Mouse (Mus musculus) lung, postnatal 4 days (tissue): ENCODE data around the gene Nudt6.

ENCODE experiments used
- DNase-seq, 2 experiments: peaks; one replicate each; pipeline ENCODE4 v3.0.0; 2021

Nudt6 gene

GRCm38 (mm10) chr3:37381457-37381856 lies 38.6 kb downstream of the Nudt6 start:
- no peak for DNase-seq

GRCm38 (mm10) chr3:37379930-37380881 lies 39.8 kb downstream of the Nudt6 start:
- peak; percentile 62 to 83 for DNase-seq

- DNase-seq = no peak
Observed at GRCm38 (mm10) chr3:37379201-37379600, 40.8 kb downstream of the Nudt6 start.

GRCm38 (mm10) chr3:37378412-37378811 lies 41.6 kb downstream of the Nudt6 start:
- peak; percentile 48 to 84 for DNase-seq

- DNase-seq = no peak
Observed at GRCm38 (mm10) chr3:37377926-37378325, 42.1 kb downstream of the Nudt6 start.

GRCm38 (mm10) chr3:37373712-37374111 lies 46.3 kb downstream of the Nudt6 start:
- DNase-seq = no peak

GRCm38 (mm10) chr3:37370407-37370806 lies 49.6 kb downstream of the Nudt6 start:
- no peak for DNase-seq

- DNase-seq = no peak
Observed at GRCm38 (mm10) chr3:37366381-37367053, 53.5 kb downstream of the Nudt6 start.

- DNase-seq = peak; percentile 47 to 76
Observed at GRCm38 (mm10) chr3:37365976-37366375, 54.0 kb downstream of the Nudt6 start.

- DNase-seq = no peak
Observed at GRCm38 (mm10) chr3:37365144-37365543, 54.9 kb downstream of the Nudt6 start.

- DNase-seq = peak in 1 of 2 experiments; percentile 50
Observed at GRCm38 (mm10) chr3:37360729-37361128, 59.3 kb downstream of the Nudt6 start.
